Mouse (Mus musculus): ENCODE results near the gene Mtrex. TPM values are rescaled to one million over a fixed set of nuclear protein-coding genes. Genes with fewer than 3 reads are reported as not detected.
A peak's percentile ranks its signal among the peaks of the same experiment; 100 is the strongest.

The Mtrex gene
- polyA plus RNA-seq, 1 experiment from 2014 or later: 70.5 TPM

GRCm38 (mm10) chr13:112836951-112837350, 90.2 kb downstream of the Mtrex start:
- no peaks in the 10 kb centered on the region for H3K9me3 ChIP-seq
- H3K27me3 ChIP-seq (ENCODE audit: insufficient read depth, poor library complexity, severe bottlenecking): no peaks in the 10 kb centered on the region
- H3K4me1 ChIP-seq (replicated peaks): peaks cover 20% of the 10 kb centered on the region
- no peak overlapping the region for H3K4me3 ChIP-seq
- whole genome bisulfite sequencing: 89% methylated on average over 2 of the region's 2 CpGs
- no peak for DNase-seq (ENCODE audit: low spot score)
- H3K36me3 ChIP-seq: no peaks in the 10 kb centered on the region
- H3K27ac ChIP-seq: no peak overlapping the region

DNA sequence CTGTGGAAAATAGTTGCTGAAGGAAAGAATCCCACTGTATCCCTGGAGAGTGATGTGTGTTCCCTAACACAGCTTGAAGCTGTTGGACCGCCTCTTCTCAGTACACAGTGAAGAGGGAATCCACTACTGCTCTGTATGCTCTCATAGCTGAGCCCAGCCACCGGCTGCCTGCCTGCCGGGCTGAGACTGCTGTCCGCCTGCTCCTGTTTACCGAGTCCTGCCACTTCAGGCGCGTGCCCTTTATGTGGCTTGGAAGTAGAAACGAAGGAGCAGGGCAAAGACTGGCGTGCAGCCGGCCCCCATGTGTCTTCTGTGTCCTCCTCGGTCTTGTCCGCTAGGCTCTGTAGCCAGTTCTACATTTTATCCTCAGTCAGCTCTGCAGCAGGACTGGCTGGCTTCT, 92.1 kb downstream of the Mtrex start:
- 25% methylated on average over 12 of the region's 12 CpGs for WGBS
- peak; percentile 18 for DNase-seq (ENCODE audit: low spot score)
- peak overlapping the region; percentile 13; the same call in 1 of the 2 replicates for H3K27ac ChIP-seq

GRCm38 (mm10) chr13:112833895-112834263, 93.3 kb downstream of the Mtrex start:
- Histone ChIP-seq H3K27me3 (ENCODE audit: insufficient read depth, poor library complexity, severe bottlenecking) (no peaks in the 10 kb centered on the region), H3K36me3 (no peaks in the 10 kb centered on the region), H3K9me3 (no peaks in the 10 kb centered on the region), H3K4me3 (no peak overlapping the region), H3K4me1 (replicated peaks) (peaks cover 20% of the 10 kb centered on the region), H3K27ac (no peak overlapping the region)
- DNase-seq (ENCODE audit: low spot score): no peak
- 82% methylated on average over 3 of the region's 3 CpGs for WGBS

More for the DNA sequence above, 92.1 kb downstream of the Mtrex start:
- Histone ChIP-seq H3K27me3 (ENCODE audit: insufficient read depth, poor library complexity, severe bottlenecking) (no peaks in the 10 kb centered on the region), H3K4me3 (no peak overlapping the region), H3K36me3 (no peaks in the 10 kb centered on the region), H3K9me3 (no peaks in the 10 kb centered on the region), H3K4me1 (replicated peaks) (peaks cover 20% of the 10 kb centered on the region)

GRCm38 (mm10) chr13:112833253-112833894, 93.8 kb downstream of the Mtrex start:
- 58% methylated on average over 20 of the region's 20 CpGs for WGBS

DNA sequence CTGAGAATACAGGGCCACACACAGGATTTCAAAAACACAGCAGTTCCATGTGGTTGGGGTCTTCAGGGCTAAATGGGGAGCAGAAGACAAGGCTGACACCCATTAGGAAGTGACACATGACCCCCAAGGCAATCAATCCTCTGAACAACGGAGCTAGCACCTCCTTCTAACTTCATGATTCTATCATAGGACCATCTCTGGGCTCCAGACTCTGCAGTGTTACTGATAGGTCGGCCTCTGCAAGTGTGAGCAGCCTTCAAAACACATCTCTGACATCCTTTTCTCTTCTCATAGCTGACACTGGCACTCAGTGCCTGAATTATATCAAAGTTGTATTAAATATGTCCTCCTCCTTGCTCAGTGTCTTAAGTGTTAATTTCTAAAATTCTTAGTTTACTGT, 94.6 kb downstream of the Mtrex start:
- H3K4me3 ChIP-seq: no peak overlapping the region
- WGBS: 45% methylated on average over 2 of the region's 2 CpGs
- H3K27ac ChIP-seq: no peak overlapping the region
- no peak for DNase-seq (ENCODE audit: low spot score)
- no peaks in the 10 kb centered on the region for H3K9me3 ChIP-seq
- H3K4me1 ChIP-seq (replicated peaks): peaks cover 20% of the 10 kb centered on the region
- no peaks in the 10 kb centered on the region for H3K27me3 ChIP-seq (ENCODE audit: insufficient read depth, poor library complexity, severe bottlenecking)
- no peaks in the 10 kb centered on the region for H3K36me3 ChIP-seq

More at GRCm38 (mm10) chr13:112833253-112833894, 93.8 kb downstream of the Mtrex start:
- DNase-seq (ENCODE audit: low spot score): no peak
- Histone ChIP-seq H3K36me3 (no peaks in the 10 kb centered on the region), H3K4me1 (replicated peaks) (peaks cover 20% of the 10 kb centered on the region), H3K27ac (no peak overlapping the region), H3K9me3 (no peaks in the 10 kb centered on the region), H3K27me3 (ENCODE audit: insufficient read depth, poor library complexity, severe bottlenecking) (no peaks in the 10 kb centered on the region), H3K4me3 (no peak overlapping the region)

DNA sequence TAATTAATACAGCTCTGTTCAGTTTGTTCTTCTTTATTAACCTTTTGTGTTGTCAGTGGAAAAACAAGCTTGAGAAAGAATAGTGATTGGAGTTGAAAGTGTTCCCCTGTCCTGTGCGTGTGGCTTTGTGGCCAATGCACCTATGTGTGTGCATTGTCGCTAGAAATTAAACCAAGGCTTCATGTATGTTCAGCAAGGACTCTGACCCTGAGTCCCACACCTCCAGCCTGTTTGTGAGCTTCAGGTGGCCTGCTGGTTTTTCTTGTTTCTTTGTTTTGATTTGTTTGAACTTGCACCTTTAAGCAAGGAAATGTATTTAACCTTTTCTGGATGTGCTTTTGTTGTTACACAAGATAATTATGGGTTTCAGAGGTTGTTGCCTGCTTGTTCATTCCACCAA, 97.6 kb downstream of the Mtrex start:
- Histone ChIP-seq H3K4me3 (no peak overlapping the region), H3K9me3 (no peaks in the 10 kb centered on the region), H3K27me3 (ENCODE audit: insufficient read depth, poor library complexity, severe bottlenecking) (no peaks in the 10 kb centered on the region), H3K36me3 (no peaks in the 10 kb centered on the region), H3K4me1 (replicated peaks) (peaks cover 20% of the 10 kb centered on the region), H3K27ac (no peak overlapping the region)
- 95% methylated on average over 2 of the region's 2 CpGs for WGBS
- DNase-seq (ENCODE audit: low spot score): no peak

GRCm38 (mm10) chr13:112825479-112825878, 101.7 kb downstream of the Mtrex start:
- H3K4me3 ChIP-seq: no peak overlapping the region
- no peaks in the 10 kb centered on the region for H3K36me3 ChIP-seq
- peaks cover 7% of the 10 kb centered on the region; the same call in 1 of the 2 replicates for H3K4me1 ChIP-seq (replicated peaks)
- DNase-seq (ENCODE audit: low spot score): no peak
- no peak overlapping the region for H3K27ac ChIP-seq
- 51% methylated on average over 6 of the region's 6 CpGs for WGBS
- no peaks in the 10 kb centered on the region for H3K9me3 ChIP-seq
- no peaks in the 10 kb centered on the region for H3K27me3 ChIP-seq (ENCODE audit: insufficient read depth, poor library complexity, severe bottlenecking)

- 96% methylated on average over 8 of the region's 8 CpGs for WGBS
- peaks cover 7% of the 10 kb centered on the region; the same call in 1 of the 2 replicates for H3K4me1 ChIP-seq (replicated peaks)
- H3K27ac ChIP-seq: no peak overlapping the region
- no peak overlapping the region for H3K4me3 ChIP-seq
- H3K36me3 ChIP-seq: no peaks in the 10 kb centered on the region
- no peak for DNase-seq (ENCODE audit: low spot score)
- H3K9me3 ChIP-seq: no peaks in the 10 kb centered on the region
- no peaks in the 10 kb centered on the region for H3K27me3 ChIP-seq (ENCODE audit: insufficient read depth, poor library complexity, severe bottlenecking)
Observed at GRCm38 (mm10) chr13:112823911-112824648, 103.1 kb downstream of the Mtrex start.

- Histone ChIP-seq H3K27me3 (ENCODE audit: insufficient read depth, poor library complexity, severe bottlenecking) (no peaks in the 10 kb centered on the region), H3K9me3 (no peaks in the 10 kb centered on the region), H3K27ac (no peak overlapping the region), H3K36me3 (no peaks in the 10 kb centered on the region), H3K4me1 (replicated peaks) (peaks cover 7% of the 10 kb centered on the region; the same call in 1 of the 2 replicates), H3K4me3 (no peak overlapping the region)
- 93% methylated on average over 6 of the region's 6 CpGs for WGBS
- no peak for DNase-seq (ENCODE audit: low spot score)
Observed at GRCm38 (mm10) chr13:112823236-112823910, 103.8 kb downstream of the Mtrex start.

DNA sequence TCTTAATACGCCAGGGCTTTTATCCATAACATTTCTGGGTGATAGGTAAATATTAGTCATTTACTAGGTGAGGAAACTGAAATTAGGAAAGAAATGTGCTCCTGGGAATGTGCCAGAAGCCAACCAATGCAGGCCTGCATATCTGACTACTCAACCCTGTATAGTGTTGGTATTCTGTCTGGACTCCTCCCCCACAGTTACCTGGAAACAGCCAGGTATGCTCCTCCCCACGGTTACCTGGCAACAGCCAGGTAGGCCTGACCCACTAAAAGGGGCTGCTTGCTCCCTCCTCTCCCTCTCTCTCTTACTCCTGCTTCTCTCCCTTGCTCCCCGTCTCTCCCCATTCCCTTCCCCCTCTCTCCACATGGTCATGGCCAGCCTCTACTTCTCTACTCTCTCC, 104.8 kb downstream of the Mtrex start:
- Histone ChIP-seq H3K27me3 (ENCODE audit: insufficient read depth, poor library complexity, severe bottlenecking) (no peaks in the 10 kb centered on the region), H3K4me3 (no peak overlapping the region), H3K9me3 (no peaks in the 10 kb centered on the region), H3K4me1 (replicated peaks) (peaks cover 7% of the 10 kb centered on the region; the same call in 1 of the 2 replicates), H3K36me3 (no peaks in the 10 kb centered on the region), H3K27ac (no peak overlapping the region)
- no peak for DNase-seq (ENCODE audit: low spot score)
- 70% methylated on average over 3 of the region's 3 CpGs for WGBS

DNA sequence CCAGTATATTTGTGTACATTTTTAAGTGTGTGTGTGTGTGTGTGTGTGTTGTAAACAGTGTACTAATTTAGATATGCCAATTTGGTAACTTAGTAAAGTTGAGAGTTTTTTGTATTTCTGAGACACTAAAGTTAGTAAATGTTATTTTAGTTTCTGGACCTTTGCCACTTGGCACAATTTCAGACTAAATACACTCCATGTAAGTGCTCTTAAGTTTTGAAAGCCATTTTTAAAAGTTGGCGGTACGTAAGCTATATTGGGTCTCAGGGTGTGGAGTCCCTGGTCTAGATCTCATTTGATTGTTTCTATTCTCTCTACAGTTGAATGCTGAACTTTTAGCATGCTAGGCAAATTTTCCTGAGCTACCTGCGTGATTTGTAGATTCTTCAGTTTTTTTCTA, 109.1 kb downstream of the Mtrex start:
- no peak overlapping the region for H3K27ac ChIP-seq
- WGBS: 94% methylated on average over 3 of the region's 3 CpGs
- H3K4me3 ChIP-seq: no peak overlapping the region

More for the DNA sequence above, 109.1 kb downstream of the Mtrex start:
- Histone ChIP-seq H3K4me1 (replicated peaks) (no peaks in the 10 kb centered on the region), H3K27me3 (ENCODE audit: insufficient read depth, poor library complexity, severe bottlenecking) (no peaks in the 10 kb centered on the region), H3K9me3 (no peaks in the 10 kb centered on the region), H3K36me3 (no peaks in the 10 kb centered on the region)
- no peak for DNase-seq (ENCODE audit: low spot score)

Data from hindbrain, embryonic 10.5 days (tissue).